ENCODE assay signal across 30 mouse cellular contexts in the genomic region with DNA sequence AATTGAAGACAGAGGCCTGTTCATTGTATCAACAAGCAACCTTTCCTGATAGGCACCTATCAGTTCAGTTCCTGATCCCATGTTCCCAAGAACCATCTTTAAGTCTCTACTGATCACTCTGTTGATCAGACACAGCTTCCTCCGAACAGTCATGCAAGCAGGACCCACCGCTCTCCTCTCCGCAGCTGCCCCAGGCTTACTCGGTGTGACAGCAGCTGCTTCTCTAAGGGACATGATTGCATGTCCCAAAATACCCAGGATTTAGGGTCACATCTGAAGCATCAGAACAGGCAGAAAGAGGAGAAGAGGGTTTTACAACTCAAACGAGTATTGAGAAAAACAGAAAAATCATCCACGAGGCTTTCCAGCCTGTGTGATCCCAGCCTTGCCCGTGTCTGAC. TPM values are rescaled to one million over a fixed set of nuclear protein-coding genes. Genes with fewer than 3 reads are reported as not detected.
A peak's percentile ranks its signal among the peaks of the same experiment; 100 is the strongest.
DNase-seq lines count a peak whose midpoint lies in the region; ATAC-seq and TF ChIP-seq lines count a peak whose summit lies in the region.
"Had no signal": no experiment of that assay in that cellular context is flagged by ENCODE, and none has a peak within 500 bp of the region (broad histone marks: within the 10 kb centered on the region; RNA-seq: fewer than 3 reads in every experiment).

No protein-coding gene starts in this region.

- peak overlapping the region; percentile 26 for H3K4me2 ChIP-seq in heart, embryonic 13.5 days
- H3K4me2 ChIP-seq in limb, embryonic 15.5 days = 0 out of 2 replicates have a peak overlapping the region, but pooled peaks have one; percentile 10
- H3K4me2 ChIP-seq: hindbrain, embryonic 12.5 days; intestine, embryonic 15.5 days; liver, embryonic 15.5 days; lung, embryonic 14.5 days; neural tube, embryonic 15.5 days had no signal

- no peaks in the 10 kb centered on the region for H3K36me3 ChIP-seq in heart, embryonic 13.5 days
- no peaks in the 10 kb centered on the region for H3K36me3 ChIP-seq in limb, embryonic 15.5 days
- no peaks in the 10 kb centered on the region for H3K36me3 ChIP-seq in limb, embryonic 10.5 days
- H3K36me3 ChIP-seq: hindbrain, embryonic 12.5 days; intestine, embryonic 15.5 days; liver, embryonic 15.5 days; neural tube, embryonic 15.5 days had no signal

- peak overlapping the region; percentile 81 for H3K27ac ChIP-seq in gastrocnemius, adult 2 months
- peak overlapping the region; percentile 33; the same call in 1 of the 2 replicates for H3K27ac ChIP-seq in heart, embryonic 13.5 days (replicated peaks)
- no peak overlapping the region; the same call in 1 of the 2 replicates for H3K27ac ChIP-seq in limb, embryonic 15.5 days
- no peak overlapping the region for H3K27ac ChIP-seq in limb, embryonic 10.5 days
- H3K27ac ChIP-seq: hindbrain, embryonic 12.5 days; hindbrain, postnatal 0 days; intestine, embryonic 15.5 days; layer of hippocampus, adult 2 months; liver, embryonic 15.5 days; neural tube, embryonic 15.5 days had no signal

- no peak for ATAC-seq in heart, embryonic 13.5 days (ENCODE audit: extremely low read depth, insufficient number of reproducible peaks, low FRiP score, low TSS enrichment)
- ATAC-seq in limb, embryonic 15.5 days (ENCODE audit: insufficient number of reproducible peaks, low FRiP score, low TSS enrichment, low read depth) = no peak
- ATAC-seq: hindbrain, postnatal 0 days; intestine, embryonic 15.5 days had no signal

- H3K9me3 ChIP-seq in heart, embryonic 13.5 days = no peaks in the 10 kb centered on the region
- H3K9me3 ChIP-seq in limb, embryonic 15.5 days = no peaks in the 10 kb centered on the region
- H3K9me3 ChIP-seq in limb, embryonic 10.5 days (replicated peaks) = no peaks in the 10 kb centered on the region
- H3K9me3 ChIP-seq: hindbrain, embryonic 12.5 days; intestine, embryonic 15.5 days; liver, embryonic 15.5 days; neural tube, embryonic 15.5 days had no signal

- TF ChIP-seq CTCF in gastrocnemius, adult 2 months (IDR thresholded peaks at IDR 0.05) = no peak

- H3K9ac ChIP-seq in heart, embryonic 13.5 days = peak overlapping the region; percentile 62
- no peak overlapping the region for H3K9ac ChIP-seq in limb, embryonic 15.5 days
- H3K9ac ChIP-seq: hindbrain, embryonic 12.5 days; intestine, embryonic 15.5 days; liver, embryonic 15.5 days; lung, embryonic 14.5 days; neural tube, embryonic 15.5 days had no signal

- WGBS in heart, embryonic 13.5 days = 67% methylated on average over 7 of the region's 7 CpGs
- 73% methylated on average over 7 of the region's 7 CpGs for WGBS in limb, embryonic 15.5 days
- WGBS in limb, embryonic 10.5 days = 84% methylated on average over 7 of the region's 7 CpGs

- peaks cover 8% of the 10 kb centered on the region for H3K27me3 ChIP-seq in heart, embryonic 13.5 days (replicated peaks)
- no peaks in the 10 kb centered on the region for H3K27me3 ChIP-seq in limb, embryonic 15.5 days
- no peaks in the 10 kb centered on the region for H3K27me3 ChIP-seq in limb, embryonic 10.5 days (ENCODE audit: low read depth, poor library complexity, severe bottlenecking)
- H3K27me3 ChIP-seq: intestine, embryonic 15.5 days; liver, embryonic 15.5 days; neural tube, embryonic 15.5 days had no signal

- DNase-seq in gastrocnemius, adult 2 months = no peak
- DNase-seq in gastrocnemius, adult 8-10 months (ENCODE audit: low spot score in 2 of 2) = no peak
- no peak for DNase-seq in heart, adult 11 months
- no peak for DNase-seq in limb, embryonic 10.5 days (ENCODE audit: low spot score)
- no peak for DNase-seq in layer of hippocampus, adult 9-10 months (ENCODE audit: low spot score)
- DNase-seq: adrenal gland, adult 8-10 months; cerebellum, adult 8-10 months; cerebellum, postnatal 25 days; gastrocnemius, postnatal 10 days; kidney, adult 2 months; kidney, postnatal 36 days; lung, embryonic 14.5 days; lung, postnatal 14 days; midbrain, embryonic 14.5 days; retina, postnatal 1 day; right cerebral cortex, postnatal 14 days had no signal

- H3K4me3 ChIP-seq in gastrocnemius, adult 2 months = peak overlapping the region; percentile 64
- no peak overlapping the region for H3K4me3 ChIP-seq in heart, embryonic 13.5 days
- H3K4me3 ChIP-seq in limb, embryonic 15.5 days = no peak overlapping the region
- H3K4me3 ChIP-seq in limb, embryonic 10.5 days = no peak overlapping the region
- H3K4me3 ChIP-seq: hindbrain, embryonic 12.5 days; intestine, embryonic 15.5 days; layer of hippocampus, adult 2 months; liver, embryonic 15.5 days; neural tube, embryonic 15.5 days had no signal

- intact Hi-C loops in gastrocnemius, adult 2 months (cut with DNase I) = loop anchor here (5.0 kb wide), 2 partner anchors 143 to 193 kb away; no protein-coding TSS in a partner anchor

- H3K4me1 ChIP-seq in heart, embryonic 13.5 days = peaks cover 27% of the 10 kb centered on the region
- peaks cover 17% of the 10 kb centered on the region for H3K4me1 ChIP-seq in limb, embryonic 15.5 days
- H3K4me1 ChIP-seq in limb, embryonic 10.5 days = no peaks in the 10 kb centered on the region
- H3K4me1 ChIP-seq: hindbrain, embryonic 12.5 days; neural tube, embryonic 15.5 days had no signal

RNA-seq across cellular contexts. Expression of a gene that starts 15.5 kb away (rescaled TPM):
- total RNA-seq in gastrocnemius, adult 2 months (2021) = 1,000 to 10,000 TPM in 1 of 2 experiments, 100 to 1,000 TPM in 1; 776 to 2,566 TPM
- 1,000 to 10,000 TPM in 1 of 4 experiments, 100 to 1,000 TPM in 3; 818 to 1,021 (median 841) TPM for total RNA-seq in gastrocnemius, adult 8-10 months (2022)
- polyA plus RNA-seq in heart, embryonic 13.5 days (2015; fragmentation: Nextera tagmentation; extraction: Ambion mirVana) = 7,724 and 9,145 TPM in 2 replicates
- 6.5 and 27.8 TPM in 2 replicates for polyA plus RNA-seq in limb, embryonic 15.5 days (2015; fragmentation: Nextera tagmentation; extraction: Ambion mirVana)
- polyA plus RNA-seq in limb, embryonic 10.5 days (2016; fragmentation: Nextera tagmentation; extraction: Ambion mirVana) = 3.1 TPM in 2 replicates
- total RNA-seq: adrenal gland, adult 8-10 months; hindbrain, postnatal 0 days; monocyte, adult 5-6 weeks had no signal
- polyA plus RNA-seq: small intestine, adult 2 months had no signal

RNA-seq across cellular contexts. Expression of a gene that starts 35.4 kb away (rescaled TPM):
- 1 to 10 TPM; 3.9 to 6.0 TPM for total RNA-seq in gastrocnemius, adult 2 months (2021)
- total RNA-seq in gastrocnemius, adult 8-10 months (2022) = 1 to 10 TPM; 1.8 to 3.4 (median 2.3) TPM
- polyA plus RNA-seq in heart, embryonic 13.5 days (2015; fragmentation: Nextera tagmentation; extraction: Ambion mirVana) = 4.5 and 4.8 TPM in 2 replicates
- 2.0 and 2.5 TPM in 2 replicates for polyA plus RNA-seq in limb, embryonic 15.5 days (2015; fragmentation: Nextera tagmentation; extraction: Ambion mirVana)
- 2.9 and 4.4 TPM in 2 replicates for polyA plus RNA-seq in limb, embryonic 10.5 days (2016; fragmentation: Nextera tagmentation; extraction: Ambion mirVana)
- total RNA-seq: monocyte, adult 5-6 weeks had no signal

RNA-seq across cellular contexts. Expression of a gene that starts 55.3 kb away (rescaled TPM):
- not detected for total RNA-seq in gastrocnemius, adult 2 months (2021)
- total RNA-seq in gastrocnemius, adult 8-10 months (2022) = under 1 TPM in 1 of 4 experiments, not detected in 3; 0.13 TPM
- 0.36 TPM in 1 of 2 replicates, not detected in the other for polyA plus RNA-seq in heart, embryonic 13.5 days (2015; fragmentation: Nextera tagmentation; extraction: Ambion mirVana)
- 0.09 and 0.11 TPM in 2 replicates for polyA plus RNA-seq in limb, embryonic 15.5 days (2015; fragmentation: Nextera tagmentation; extraction: Ambion mirVana)
- not detected in 2 replicates for polyA plus RNA-seq in limb, embryonic 10.5 days (2016; fragmentation: Nextera tagmentation; extraction: Ambion mirVana)
- total RNA-seq: gastrocnemius, postnatal 10 days had no signal
- polyA plus RNA-seq: embryonic facial prominence, embryonic 11.5 days; forebrain, embryonic 16.5 days; hindbrain, embryonic 12.5 days; hindbrain, postnatal 0 days; intestine, embryonic 15.5 days; kidney, embryonic 16.5 days; midbrain, embryonic 14.5 days; stomach, embryonic 14.5 days had no signal

Comparison
In these comparisons a context has a peak if more than half of its experiments do, and no peak if none do; other contexts are left out.
1. H3K27ac ChIP-seq: peak in gastrocnemius, adult 2 months (single experiment) and heart, embryonic 13.5 days (single experiment); none in limb, embryonic 15.5 days (single experiment) and limb, embryonic 10.5 days (single experiment).
2. RNA of a gene that starts 15.5 kb away (polyA plus RNA-seq): 7,724 to 9,145 TPM in heart, embryonic 13.5 days; 6.5 to 27.8 TPM in limb, embryonic 15.5 days and 3.1 TPM in limb, embryonic 10.5 days; every median in the first group is over 100 times any median in the second.